Mouse (Mus musculus) left cerebral cortex, postnatal 10 days (tissue): ENCODE results near the gene Mrpl19. TPM values are rescaled to one million over a fixed set of nuclear protein-coding genes. Genes with fewer than 3 reads are reported as not detected.

Experiments used
- DNase-seq, 2 experiments: peaks; one replicate each; pipeline ENCODE4 v3.0.0; 2021 to 2022; ENCODE audit warnings: low spot score in 2 of 2, mixed read lengths in 1 of 2; ENCODE audit errors: extremely low spot score in 1 of 2
- intact Hi-C: fragments of 180-260 bp; cut with DNase I; formaldehyde crosslinking; loops from one replicate; pipeline ENCODE4 v1.15.1; 2025
- total RNA-seq, 2 experiments: library from RNA; stranded (reverse); gene quantifications; 2 replicates each; pipeline ENCODE4 v1.2.3; 2021

Mrpl19 gene
- 10 to 100 TPM; 32.8 to 33.5 TPM for total RNA-seq

DNA sequence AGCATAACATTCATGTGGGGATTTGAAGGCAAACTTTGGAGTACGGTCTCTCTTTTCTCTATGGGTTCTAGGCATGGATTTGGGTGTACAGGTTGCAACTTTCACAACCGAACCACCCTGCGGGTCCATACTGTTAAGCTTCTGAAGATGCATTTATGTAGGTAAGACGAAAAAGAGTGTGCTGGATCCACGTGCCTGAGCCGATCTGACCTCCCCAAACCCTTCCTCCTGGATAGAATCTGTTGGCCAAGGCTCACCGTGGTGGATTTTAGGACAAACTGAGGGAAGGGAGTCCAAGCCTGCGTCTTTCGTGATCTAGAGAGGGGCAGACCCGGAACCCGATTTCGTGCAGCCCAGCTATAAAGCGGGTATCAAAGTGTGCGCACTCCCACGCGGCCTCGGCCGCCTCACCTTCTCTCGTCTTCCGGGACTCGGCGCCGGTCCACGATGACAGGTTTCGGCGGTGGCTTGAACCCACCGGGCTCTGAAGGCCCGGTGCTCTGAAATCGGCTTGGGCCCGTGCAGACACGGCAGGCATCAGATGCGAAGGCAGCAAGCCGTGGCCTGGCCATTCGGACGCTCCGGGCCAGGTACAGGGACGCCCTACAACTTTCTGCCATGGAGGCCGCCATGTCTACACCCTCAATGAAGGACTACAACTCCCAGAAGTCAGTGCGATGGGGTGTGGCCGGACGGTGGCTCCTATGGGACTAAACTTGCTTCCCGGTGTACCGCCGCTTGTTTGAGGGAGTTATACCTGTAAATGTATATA is at the start of gene Mrpl19:
TSS of gene Mrpl19 (minus strand) at position 663 of the 772 bp plus-strand sequence.
- intact Hi-C loops, result no loop called here
- peak; percentile 91 to 92 for DNase-seq

DNA sequence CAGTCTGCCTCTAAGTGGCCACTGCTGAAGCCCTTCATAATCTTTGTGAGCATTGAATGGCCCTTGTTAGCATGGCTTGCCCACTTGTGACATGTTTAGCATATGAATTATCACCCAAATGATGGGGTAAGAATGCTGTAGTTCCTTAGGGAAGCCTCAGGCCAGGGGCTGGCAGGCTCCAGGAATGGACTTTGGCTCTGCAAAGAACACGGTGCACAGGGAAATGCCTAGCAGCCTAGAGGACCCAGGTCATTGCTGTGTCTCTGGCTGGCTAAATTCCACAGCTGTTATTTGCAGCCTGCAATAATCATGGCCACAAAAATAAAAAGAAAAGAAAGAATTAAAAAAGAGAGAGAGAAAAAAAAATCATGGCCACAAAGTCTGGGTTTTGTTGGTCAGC is 46.6 kb upstream of the Mrpl19 start:
- no peak for DNase-seq
- intact Hi-C loops, result no loop called here

GRCm38 (mm10) chr6:81990049-81990810 is 24.5 kb upstream of the Mrpl19 start:
- intact Hi-C loops, result no loop called here
- peak in 1 of 2 experiments; percentile 29 for DNase-seq

DNA sequence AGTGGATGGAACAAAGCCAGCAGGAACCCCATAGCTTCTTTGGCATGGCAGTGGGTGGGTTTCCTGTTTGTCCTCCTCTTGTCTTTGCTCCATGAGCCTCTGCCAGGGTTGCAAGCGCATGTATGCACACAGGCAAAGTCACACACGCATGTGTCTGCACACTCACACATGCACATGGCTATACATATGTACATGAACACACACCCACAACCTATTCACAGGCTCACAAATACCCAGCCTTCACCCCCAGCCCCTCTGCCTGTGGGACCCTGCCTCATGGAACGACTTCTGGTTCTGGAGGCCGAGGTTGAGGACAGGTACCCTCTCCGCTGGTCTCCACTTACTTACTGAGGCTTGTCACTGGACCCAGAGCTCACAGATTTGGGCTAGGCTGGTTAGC is 22.6 kb upstream of the Mrpl19 start:
- intact Hi-C loops, result loop anchor here (5.0 kb wide), 1 partner anchor 54 kb away; the partner anchor contains the start of gene Eva1a
- DNase-seq, result no peak

- DNase-seq, result peak; percentile 38 to 39
- intact Hi-C loops, result loop anchor here (2.0 to 5.0 kb wide), 2 partner anchors 55 to 131 kb away; partner anchors contain the start of gene Eva1a
Measured at GRCm38 (mm10) chr6:81987580-81987979, 21.8 kb upstream of the Mrpl19 start.

DNA sequence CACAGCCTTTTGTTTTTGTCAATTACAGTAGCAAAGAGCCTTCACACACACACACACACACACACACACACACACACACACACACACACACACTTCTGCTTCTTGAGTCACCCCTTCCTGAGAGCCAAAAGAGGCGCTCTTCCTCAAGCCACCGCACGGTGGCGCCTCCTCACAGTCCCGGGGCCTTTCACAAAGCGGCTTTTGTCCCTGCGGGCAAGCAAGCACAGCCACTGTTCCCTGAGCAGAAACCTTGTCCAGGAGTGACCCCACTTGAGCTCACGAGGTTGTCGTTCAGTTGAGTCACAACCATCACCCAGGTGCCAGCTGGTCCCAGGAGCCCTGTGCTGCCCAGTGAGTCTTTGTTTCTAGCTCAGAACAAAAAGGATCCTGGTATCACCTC is 21.3 kb upstream of the Mrpl19 start:
- peak; percentile 72 to 88 for DNase-seq
- intact Hi-C loops, result loop anchor here (2.0 to 5.0 kb wide), 2 partner anchors 55 to 132 kb away; partner anchors contain the start of gene Eva1a

GRCm38 (mm10) chr6:81986599-81986998 is 20.8 kb upstream of the Mrpl19 start:
- intact Hi-C loops, result loop anchor here (2.0 to 5.0 kb wide), 2 partner anchors 56 to 132 kb away; partner anchors contain the start of gene Eva1a
- no peak for DNase-seq

DNA sequence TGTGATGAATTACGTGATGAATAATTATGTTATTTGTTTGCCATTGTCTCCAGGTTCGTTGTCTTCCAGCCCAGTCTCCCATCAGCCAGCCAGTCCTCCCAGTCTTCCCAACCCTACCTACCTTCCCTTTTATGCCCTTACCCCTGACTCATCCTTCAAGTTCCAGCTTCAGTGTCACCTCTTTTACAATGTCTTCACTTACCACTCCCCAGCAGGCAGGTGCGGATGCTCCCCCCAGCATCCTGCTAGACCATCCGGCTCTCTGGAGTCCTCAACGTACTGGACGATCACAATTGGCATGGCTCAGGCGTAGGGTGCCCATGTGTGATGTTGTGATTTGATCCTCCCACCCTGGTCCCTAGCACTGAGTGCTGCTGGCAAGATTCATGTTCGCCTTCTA is 20.4 kb upstream of the Mrpl19 start:
- DNase-seq, result no peak
- intact Hi-C loops, result loop anchor here (2.0 to 5.0 kb wide), 2 partner anchors 56 to 133 kb away; partner anchors contain the start of gene Eva1a

DNA sequence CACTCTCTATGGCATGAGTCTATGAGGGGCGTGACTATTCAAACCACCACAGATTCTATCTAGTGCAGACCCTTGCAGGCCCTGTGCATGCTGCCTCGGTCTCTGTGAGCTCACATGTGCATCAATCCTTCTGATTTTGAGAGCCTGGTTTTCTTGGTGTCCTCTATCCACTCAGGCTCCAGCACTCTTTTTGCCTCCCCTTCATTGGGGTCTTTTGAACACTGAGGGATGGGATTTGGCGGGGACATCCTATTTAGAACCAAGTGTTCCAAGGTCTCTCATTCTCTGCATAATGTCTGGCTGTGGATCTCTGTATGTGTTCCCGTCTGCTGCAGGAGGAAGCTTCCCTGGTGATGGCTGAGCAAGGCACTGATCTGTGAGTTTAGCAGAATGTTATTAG is 13.5 kb upstream of the Mrpl19 start:
- no peak for DNase-seq
- intact Hi-C loops, result loop anchor here (10.0 kb wide), 2 partner anchors 756 to 996 kb away; no protein-coding TSS in a partner anchor

- intact Hi-C loops, result loop anchor here (2.0 to 10.0 kb wide), 3 partner anchors 727 to 999 kb away; no protein-coding TSS in a partner anchor
Measured at GRCm38 (mm10) chr6:81975971-81976621, 10.3 kb upstream of the Mrpl19 start.

GRCm38 (mm10) chr6:81972595-81972994 is 6.8 kb upstream of the Mrpl19 start:
- intact Hi-C loops, result loop anchor here (10.0 kb wide), 2 partner anchors 762 to 1002 kb away; no protein-coding TSS in a partner anchor
- DNase-seq, result no peak

More at GRCm38 (mm10) chr6:81975971-81976621, 10.3 kb upstream of the Mrpl19 start:
- peak; percentile 78 to 80 for DNase-seq

- no peak for DNase-seq
- intact Hi-C loops, result loop anchor here (10.0 kb wide), 2 partner anchors 764 to 1004 kb away; no protein-coding TSS in a partner anchor
Measured at GRCm38 (mm10) chr6:81971196-81971595, 5.4 kb upstream of the Mrpl19 start.

DNA sequence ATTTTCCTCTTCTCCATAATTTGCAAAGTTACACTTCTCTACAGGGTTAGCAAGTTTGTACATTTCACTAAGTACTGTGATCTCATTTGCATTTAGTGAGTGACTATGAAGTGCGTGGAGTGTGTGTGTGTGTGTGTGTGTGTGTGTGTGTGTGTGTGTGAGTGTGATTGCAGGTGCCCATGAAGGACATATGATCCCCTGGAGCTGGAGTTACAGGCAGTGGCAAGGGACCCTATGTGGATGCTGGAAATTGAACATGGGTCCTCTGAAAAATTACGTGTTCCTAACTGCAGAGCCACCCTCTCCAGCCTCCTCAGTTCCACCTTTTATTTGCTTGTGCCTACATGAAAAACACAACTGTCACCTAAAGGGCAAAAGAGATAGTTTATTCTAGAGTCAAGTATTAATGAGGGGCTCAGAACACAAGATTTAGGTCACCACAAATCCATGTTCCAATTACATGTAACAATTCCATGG is 348 bp upstream of the Mrpl19 start:
- intact Hi-C loops, result no loop called here
- no peak for DNase-seq

DNA sequence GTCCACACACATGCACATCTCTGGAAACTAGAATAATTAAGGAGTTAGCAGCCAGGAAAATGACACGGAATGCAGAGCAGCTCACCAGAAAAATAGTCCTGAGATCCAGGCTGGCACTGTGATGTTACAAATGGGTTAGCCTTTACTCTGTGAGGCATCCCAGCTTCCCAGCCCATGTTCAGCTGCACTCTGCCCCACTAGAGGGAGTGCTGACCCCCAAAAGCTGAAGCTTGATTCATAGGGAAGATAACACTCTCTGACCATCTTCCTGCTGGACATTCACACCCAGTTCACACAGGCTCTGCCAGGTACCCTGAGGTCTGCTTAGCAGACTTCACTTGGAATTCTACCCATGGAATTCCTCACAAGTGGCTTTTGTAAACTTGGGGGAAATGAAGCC is 5.5 kb downstream of the Mrpl19 start:
- no peak for DNase-seq
- intact Hi-C loops, result no loop called here

- intact Hi-C loops, result loop anchor here (5.0 kb wide), 1 partner anchor 123 kb away; no protein-coding TSS in a partner anchor
Measured at GRCm38 (mm10) chr6:81959866-81960265, 5.9 kb downstream of the Mrpl19 start.

GRCm38 (mm10) chr6:81957992-81958391 is 7.8 kb downstream of the Mrpl19 start:
- no peak for DNase-seq
- intact Hi-C loops, result loop anchor here (5.0 kb wide), 1 partner anchor 121 kb away; no protein-coding TSS in a partner anchor

More at GRCm38 (mm10) chr6:81959866-81960265, 5.9 kb downstream of the Mrpl19 start:
- no peak for DNase-seq

- intact Hi-C loops, result loop anchor here (5.0 kb wide), 1 partner anchor 119 kb away; no protein-coding TSS in a partner anchor
- no peak for DNase-seq
Measured at GRCm38 (mm10) chr6:81956399-81956798, 9.4 kb downstream of the Mrpl19 start.

DNA sequence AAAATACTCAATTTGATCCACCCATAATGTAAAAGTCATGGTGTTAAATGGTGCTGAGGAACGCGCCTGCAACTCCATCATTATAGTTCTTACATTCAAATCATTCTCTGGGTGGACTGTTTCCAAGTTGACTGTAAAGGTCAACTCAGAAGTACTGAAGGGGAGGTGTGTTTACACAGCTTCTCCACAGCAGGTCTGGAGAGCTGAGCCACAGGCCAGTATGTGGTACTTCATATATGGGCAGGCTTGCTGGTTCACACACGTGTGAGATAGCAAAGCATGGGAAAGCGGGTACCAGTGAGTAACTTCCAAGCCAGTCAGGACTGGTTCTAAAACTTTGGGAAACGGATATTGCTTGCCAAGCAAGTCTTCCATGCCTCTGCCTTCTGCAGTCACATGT is 10.6 kb downstream of the Mrpl19 start:
- DNase-seq, result no peak
- intact Hi-C loops, result loop anchor here (5.0 kb wide), 1 partner anchor 118 kb away; no protein-coding TSS in a partner anchor
